Mouse (Mus musculus) CH12.LX (cell line): Measurements from ENCODE around the gene Tbc1d2b.

Experiments
- CTCF ChIP-seq, 2 experiments: IDR thresholded peaks in 1 of 2; conservative IDR thresholded peaks in 1 of 2; 2 replicates each; pipeline ENCODE4 v1.5.1; 2011 to 2012; ENCODE audit warnings: low read depth in 2 of 2, low read length in 2 of 2, improper control_type of control experiment in 1 of 2, inconsistent platforms in 1 of 2, mild to moderate bottlenecking in 1 of 2, moderate library complexity in 1 of 2
- E2F4 ChIP-seq: IDR thresholded peaks from 2 replicates; pipeline ENCODE4 v1.6.1; 2011; ENCODE audit warnings: low read depth, low read length, improper control_type of control experiment; ENCODE audit not compliant: insufficient replicate concordance
- ELF1 ChIP-seq: IDR thresholded peaks from 2 replicates; pipeline ENCODE4 v1.6.1; 2014; ENCODE audit warnings: low read depth, mild to moderate bottlenecking, inconsistent platforms, low read length, improper control_type of control experiment
- EP300 ChIP-seq: IDR thresholded peaks from 2 replicates; pipeline ENCODE4 v1.6.1; 2011; ENCODE audit warnings: low read length, improper control_type of control experiment
- MAFK ChIP-seq: IDR thresholded peaks from 2 replicates; pipeline ENCODE4 v1.6.1; 2011; ENCODE audit warnings: low read length, improper control_type of control experiment; ENCODE audit not compliant: insufficient replicate concordance
- POLR2A ChIP-seq: IDR thresholded peaks from 2 replicates; pipeline ENCODE4 v1.6.1; 2011; ENCODE audit warnings: low read depth, mild to moderate bottlenecking, improper control_type of control experiment, low read length
- POLR2AphosphoS2 ChIP-seq: IDR thresholded peaks from 2 replicates; pipeline ENCODE4 v1.6.1; 2011; ENCODE audit warnings: low read depth, low read length, improper control_type of control experiment
- SIN3A ChIP-seq: IDR thresholded peaks from 2 replicates; pipeline ENCODE4 v1.6.1; 2012; ENCODE audit warnings: low read length, improper control_type of control experiment, inconsistent platforms
- USF2 ChIP-seq: conservative IDR thresholded peaks from 2 replicates; pipeline ENCODE4 v1.6.1; 2011; ENCODE audit warnings: low read depth, low read length, improper control_type of control experiment
- ZNF384 ChIP-seq: IDR thresholded peaks from 2 replicates; pipeline ENCODE4 v1.6.1; 2012; ENCODE audit warnings: low read depth, low read length, improper control_type of control experiment, inconsistent platforms

- TF ChIP-seq MAFK (no peak), E2F4 (no peak), CTCF (conservative IDR thresholded peaks at IDR 0.05 in 1 of 2, IDR thresholded peaks at IDR 0.05 in 1 of 2; ENCODE audit: low read depth in 2 of 2, low read length in 2 of 2) (no peak), EP300 (no peak), POLR2AphosphoS2 (no peak), SIN3A (no peak), POLR2A (no peak), USF2 (no peak), ZNF384 (no peak), ELF1 (no peak)
Measured at GRCm38 (mm10) chr9:90253181-90253580, 17.4 kb downstream of the Tbc1d2b start.
